Mouse (Mus musculus): ENCODE measurements around the gene Il9r. TPM values are rescaled to one million over a fixed set of nuclear protein-coding genes. Genes with fewer than 3 reads are reported as not detected.

Gene Il9r
- total and polyA plus RNA-seq, 3 experiments, result 2.3 to 5.7 (median 4.0) TPM

DNA sequence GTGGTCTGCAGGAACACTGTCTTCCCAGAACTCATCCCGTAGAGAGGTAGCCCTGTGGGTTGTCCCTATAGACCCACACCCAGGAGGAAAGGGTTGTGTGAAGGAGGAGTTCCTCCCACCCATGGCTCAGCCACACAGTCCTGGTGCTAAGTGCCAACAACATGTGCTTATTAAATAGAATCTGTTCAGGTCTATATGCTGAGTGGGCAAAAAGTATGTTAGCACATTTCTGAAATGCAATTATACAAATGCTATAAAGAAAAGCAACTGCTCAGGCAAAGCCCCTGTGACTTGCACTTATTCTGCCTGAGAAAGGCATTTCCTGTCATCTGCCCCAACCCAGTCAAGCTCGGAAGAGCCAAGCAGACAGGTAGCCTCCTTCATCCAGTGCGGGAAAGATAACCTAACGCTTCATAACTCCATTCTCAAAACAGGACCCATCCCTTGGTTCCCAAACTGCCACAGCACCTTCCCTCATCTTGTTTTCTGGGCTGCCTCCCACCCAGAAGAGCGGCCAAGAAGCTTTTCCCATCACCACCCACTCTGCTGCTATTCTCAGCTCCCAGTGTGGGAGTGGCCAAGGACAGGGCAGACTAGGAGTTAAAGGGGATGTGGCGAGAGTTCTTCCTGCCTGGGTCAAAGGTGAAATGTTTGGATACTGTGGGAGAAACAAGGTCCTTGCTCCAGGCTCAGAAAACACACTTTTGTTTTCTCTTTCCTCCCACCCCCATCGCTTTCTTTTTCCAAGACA lies 43.3 kb upstream of the Il9r start:
- Histone ChIP-seq H3K4me1 (ENCODE audit: insufficient read depth, low read depth, low read length) (peaks cover 72% of the 10 kb centered on the region), H3K9me3 (replicated peaks) (no peaks in the 10 kb centered on the region), H3K27me3 (ENCODE audit: insufficient read depth, low read length) (no peaks in the 10 kb centered on the region), H3K36me3 (replicated peaks) (peaks cover 88% of the 10 kb centered on the region), H3K4me3 (ENCODE audit: low read depth, low read length) (no peak overlapping the region)
- DNase-seq (ENCODE audit: low spot score) (no peak), ATAC-seq (ENCODE audit: extremely low read depth, insufficient number of reproducible peaks, low FRiP score, poor library complexity, severe bottlenecking) (no peak)
- no peak for TF ChIP-seq CTCF (IDR thresholded peaks at IDR 0.05; ENCODE audit: low read depth, low read length)
- TF ChIP-seq TAL1 (conservative IDR thresholded peaks at IDR 0.05; ENCODE audit: low read depth, low read length), result no peak
- no peak for TF ChIP-seq GATA2 (IDR thresholded peaks at IDR 0.05; ENCODE audit: borderline replicate concordance, low read depth, low read length)
- no peak for TF ChIP-seq POLR2AphosphoS5 (IDR thresholded peaks at IDR 0.05; ENCODE audit: insufficient replicate concordance, low read depth, low read length)
- TF ChIP-seq GATA1 (IDR thresholded peaks at IDR 0.05; ENCODE audit: borderline replicate concordance, low read length), result no peak

- peaks cover 67% of the 10 kb centered on the region for H3K4me1 ChIP-seq (ENCODE audit: insufficient read depth, low read depth, low read length)
- no peak overlapping the region for H3K4me3 ChIP-seq (ENCODE audit: low read depth, low read length)
- ATAC-seq (ENCODE audit: extremely low read depth, insufficient number of reproducible peaks, low FRiP score, poor library complexity, severe bottlenecking) (no peak), DNase-seq (ENCODE audit: low spot score) (no peak)
- peaks cover 91% of the 10 kb centered on the region for H3K36me3 ChIP-seq (replicated peaks)
- TF ChIP-seq CTCF (IDR thresholded peaks at IDR 0.05; ENCODE audit: low read depth, low read length) (no peak), POLR2AphosphoS5 (IDR thresholded peaks at IDR 0.05; ENCODE audit: insufficient replicate concordance, low read depth, low read length) (no peak), TAL1 (conservative IDR thresholded peaks at IDR 0.05; ENCODE audit: low read depth, low read length) (no peak), GATA2 (IDR thresholded peaks at IDR 0.05; ENCODE audit: borderline replicate concordance, low read depth, low read length) (no peak), GATA1 (IDR thresholded peaks at IDR 0.05; ENCODE audit: borderline replicate concordance, low read length) (no peak)
- no peaks in the 10 kb centered on the region for H3K9me3 ChIP-seq (replicated peaks)
- no peaks in the 10 kb centered on the region for H3K27me3 ChIP-seq (ENCODE audit: insufficient read depth, low read length)
Measured at GRCm38 (mm10) chr11:32242209-32242608, 42.1 kb upstream of the Il9r start.

GRCm38 (mm10) chr11:32241391-32241790 lies 41.3 kb upstream of the Il9r start:
- DNase-seq (ENCODE audit: low spot score), result no peak
- ATAC-seq (ENCODE audit: extremely low read depth, insufficient number of reproducible peaks, low FRiP score, poor library complexity, severe bottlenecking), result no peak
- H3K4me1 ChIP-seq (ENCODE audit: insufficient read depth, low read depth, low read length), result peaks cover 60% of the 10 kb centered on the region

DNA sequence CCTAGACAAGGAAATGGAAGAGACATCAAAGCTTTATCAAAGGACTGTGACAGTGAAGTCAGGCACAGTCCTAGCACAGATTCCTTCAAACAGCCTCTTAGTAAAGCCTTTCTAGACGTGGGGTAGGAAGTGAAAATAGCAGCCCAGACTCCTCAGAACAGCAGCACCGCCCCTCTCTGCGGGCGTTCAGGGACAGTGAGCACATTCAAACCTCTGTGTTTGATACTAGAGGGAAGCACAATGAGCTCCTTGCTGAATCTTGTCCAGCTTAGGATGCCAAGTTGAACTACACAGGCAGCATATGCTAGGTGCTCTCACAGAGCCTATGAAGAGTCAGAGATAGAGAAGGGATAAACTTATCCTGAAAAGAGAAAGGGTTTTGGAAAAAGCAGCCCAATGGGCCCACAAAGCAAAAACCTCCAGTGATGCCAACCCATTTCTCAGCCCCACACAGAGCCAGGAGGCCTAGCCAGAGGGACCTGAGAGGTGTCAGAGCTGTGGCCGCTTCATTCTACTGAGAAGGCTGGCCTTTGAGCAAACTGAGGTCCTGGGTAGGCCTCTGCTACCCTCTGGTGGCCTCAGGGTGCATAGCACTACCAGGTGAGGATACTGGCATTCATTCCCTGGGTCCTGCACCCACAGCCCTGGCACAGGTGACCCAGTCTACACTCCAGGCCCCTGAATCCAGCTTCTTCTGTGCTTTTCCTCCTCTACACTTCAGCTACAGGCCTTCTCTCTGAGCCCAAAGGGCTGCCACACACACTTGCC lies 38.2 kb upstream of the Il9r start:
- H3K27me3 ChIP-seq (ENCODE audit: insufficient read depth, low read length), result no peaks in the 10 kb centered on the region
- no peak for TF ChIP-seq TAL1 (conservative IDR thresholded peaks at IDR 0.05; ENCODE audit: low read depth, low read length)
- TF ChIP-seq CTCF (IDR thresholded peaks at IDR 0.05; ENCODE audit: low read depth, low read length), result peak; percentile 96
- peaks cover 33% of the 10 kb centered on the region for H3K4me1 ChIP-seq (ENCODE audit: insufficient read depth, low read depth, low read length)
- peaks cover 99% of the 10 kb centered on the region for H3K36me3 ChIP-seq (replicated peaks)
- DNase-seq (ENCODE audit: low spot score) (no peak), ATAC-seq (ENCODE audit: extremely low read depth, insufficient number of reproducible peaks, low FRiP score, poor library complexity, severe bottlenecking) (0 out of 2 replicates have a peak, but pooled peaks have one; percentile 52)
- no peaks in the 10 kb centered on the region for H3K9me3 ChIP-seq (replicated peaks)
- no peak overlapping the region for H3K4me3 ChIP-seq (ENCODE audit: low read depth, low read length)

More at GRCm38 (mm10) chr11:32241391-32241790, 41.3 kb upstream of the Il9r start:
- Histone ChIP-seq H3K36me3 (replicated peaks) (peaks cover 91% of the 10 kb centered on the region), H3K27me3 (ENCODE audit: insufficient read depth, low read length) (no peaks in the 10 kb centered on the region), H3K4me3 (ENCODE audit: low read depth, low read length) (no peak overlapping the region), H3K9me3 (replicated peaks) (no peaks in the 10 kb centered on the region)
- no peak for TF ChIP-seq CTCF (IDR thresholded peaks at IDR 0.05; ENCODE audit: low read depth, low read length)
- no peak for TF ChIP-seq TAL1 (conservative IDR thresholded peaks at IDR 0.05; ENCODE audit: low read depth, low read length)
- no peak for TF ChIP-seq GATA2 (IDR thresholded peaks at IDR 0.05; ENCODE audit: borderline replicate concordance, low read depth, low read length)
- TF ChIP-seq GATA1 (IDR thresholded peaks at IDR 0.05; ENCODE audit: borderline replicate concordance, low read length), result no peak
- no peak for TF ChIP-seq POLR2AphosphoS5 (IDR thresholded peaks at IDR 0.05; ENCODE audit: insufficient replicate concordance, low read depth, low read length)

DNA sequence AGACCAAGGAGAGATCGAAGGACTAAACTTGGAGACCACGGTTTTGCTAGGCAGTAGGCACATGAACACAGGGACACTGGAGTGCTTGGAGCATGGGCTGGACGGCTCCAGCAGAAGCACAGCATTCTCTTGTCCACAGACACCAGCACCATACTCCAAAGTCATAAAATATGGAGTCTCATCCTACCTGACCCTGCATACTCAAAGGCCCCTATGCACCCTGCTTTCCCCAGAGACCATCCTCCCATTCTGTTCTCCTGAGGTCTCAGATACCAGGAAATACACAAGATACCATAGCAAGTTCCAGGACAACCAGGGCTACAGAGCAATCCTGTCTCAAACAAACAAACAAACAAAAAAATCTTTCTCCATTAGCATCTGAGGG lies 37.3 kb upstream of the Il9r start:
- DNase-seq (ENCODE audit: low spot score), result no peak
- H3K9me3 ChIP-seq (replicated peaks), result no peaks in the 10 kb centered on the region
- H3K36me3 ChIP-seq (replicated peaks), result peaks cover 99% of the 10 kb centered on the region
- H3K4me1 ChIP-seq (ENCODE audit: insufficient read depth, low read depth, low read length), result peaks cover 24% of the 10 kb centered on the region
- ATAC-seq (ENCODE audit: extremely low read depth, insufficient number of reproducible peaks, low FRiP score, poor library complexity, severe bottlenecking), result no peak
- H3K27me3 ChIP-seq (ENCODE audit: insufficient read depth, low read length), result no peaks in the 10 kb centered on the region
- no peak overlapping the region for H3K4me3 ChIP-seq (ENCODE audit: low read depth, low read length)
- TF ChIP-seq GATA1 (IDR thresholded peaks at IDR 0.05; ENCODE audit: borderline replicate concordance, low read length) (no peak), GATA2 (IDR thresholded peaks at IDR 0.05; ENCODE audit: borderline replicate concordance, low read depth, low read length) (no peak), CTCF (IDR thresholded peaks at IDR 0.05; ENCODE audit: low read depth, low read length) (no peak; the same call in 1 of the 2 replicates), TAL1 (conservative IDR thresholded peaks at IDR 0.05; ENCODE audit: low read depth, low read length) (no peak)

DNA sequence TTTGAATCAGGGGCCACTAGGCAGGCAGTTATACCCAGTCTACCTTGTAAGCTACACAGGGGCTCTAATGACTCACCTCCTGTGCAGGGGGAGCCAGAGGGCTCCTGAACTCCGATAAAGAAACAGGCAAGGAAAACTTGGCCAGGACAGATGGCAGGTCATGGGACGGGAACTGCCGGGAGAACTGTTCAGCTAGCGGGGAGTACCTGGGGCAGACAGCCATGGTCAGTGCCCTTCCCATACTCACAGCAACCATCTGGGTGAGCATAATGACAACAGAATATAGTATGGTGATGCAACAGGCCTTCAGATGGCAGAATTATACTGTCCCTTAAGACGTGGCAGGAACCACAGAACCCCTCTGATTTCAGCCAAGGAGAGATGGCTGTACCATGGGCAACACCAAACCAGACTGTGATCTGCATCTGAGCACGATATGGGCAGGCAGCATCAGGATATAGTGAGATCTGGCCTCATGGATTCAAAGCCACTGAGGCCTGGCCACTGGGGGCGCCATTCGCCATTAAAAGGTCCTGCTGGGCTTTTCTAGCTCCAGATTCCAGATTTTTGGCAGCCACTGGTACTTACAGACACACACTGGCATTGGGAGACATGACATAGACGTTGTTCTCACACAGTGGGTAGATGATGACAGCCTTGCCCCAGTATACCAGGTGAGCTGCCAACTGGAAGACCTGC lies 36.8 kb upstream of the Il9r start:
- Histone ChIP-seq H3K27me3 (ENCODE audit: insufficient read depth, low read length) (no peaks in the 10 kb centered on the region), H3K9me3 (replicated peaks) (no peaks in the 10 kb centered on the region), H3K4me3 (ENCODE audit: low read depth, low read length) (no peak overlapping the region), H3K36me3 (replicated peaks) (peaks cover 99% of the 10 kb centered on the region), H3K4me1 (ENCODE audit: insufficient read depth, low read depth, low read length) (peaks cover 20% of the 10 kb centered on the region; the same call in 1 of the 2 replicates)
- no peak for TF ChIP-seq GATA2 (IDR thresholded peaks at IDR 0.05; ENCODE audit: borderline replicate concordance, low read depth, low read length)
- no peak for TF ChIP-seq GATA1 (IDR thresholded peaks at IDR 0.05; ENCODE audit: borderline replicate concordance, low read length)
- TF ChIP-seq TAL1 (conservative IDR thresholded peaks at IDR 0.05; ENCODE audit: low read depth, low read length), result no peak
- TF ChIP-seq POLR2AphosphoS5 (IDR thresholded peaks at IDR 0.05; ENCODE audit: insufficient replicate concordance, low read depth, low read length), result no peak
- TF ChIP-seq CTCF (IDR thresholded peaks at IDR 0.05; ENCODE audit: low read depth, low read length), result peak; percentile 46
- DNase-seq (ENCODE audit: low spot score) (no peak), ATAC-seq (ENCODE audit: extremely low read depth, insufficient number of reproducible peaks, low FRiP score, poor library complexity, severe bottlenecking) (no peak; the same call in 1 of the 2 replicates)

Measured in G1E (cell line).